Mouse (Mus musculus): Measurements from ENCODE around the gene Preb.

GRCm38 (mm10) chr5:30943004-30943403 is 17.2 kb downstream of the Preb start:
- TF ChIP-seq GATA1 (IDR thresholded peaks at IDR 0.05; ENCODE audit: borderline replicate concordance, low read length) = no peak
- TF ChIP-seq FLI1 (IDR thresholded peaks at IDR 0.05; ENCODE audit: low read length) = no peak
